Mouse (Mus musculus) olfactory bulb, adult 2 months (tissue): ENCODE measurements around the gene Trim54.

Source experiments
- CTCF ChIP-seq: fragments of 200-500 bp; IDR thresholded peaks from 2 replicates; pipeline ENCODE4 v1.5.1; 2012; ENCODE audit warnings: low read depth, mild to moderate bottlenecking, low read length, moderate library complexity; ENCODE audit not compliant: insufficient read depth
- POLR2A ChIP-seq: fragments of 200-500 bp; IDR thresholded peaks from 2 replicates; pipeline ENCODE4 v1.6.1; 2012; ENCODE audit warnings: mild to moderate bottlenecking, low read depth, low read length, moderate library complexity; ENCODE audit not compliant: insufficient read depth

DNA sequence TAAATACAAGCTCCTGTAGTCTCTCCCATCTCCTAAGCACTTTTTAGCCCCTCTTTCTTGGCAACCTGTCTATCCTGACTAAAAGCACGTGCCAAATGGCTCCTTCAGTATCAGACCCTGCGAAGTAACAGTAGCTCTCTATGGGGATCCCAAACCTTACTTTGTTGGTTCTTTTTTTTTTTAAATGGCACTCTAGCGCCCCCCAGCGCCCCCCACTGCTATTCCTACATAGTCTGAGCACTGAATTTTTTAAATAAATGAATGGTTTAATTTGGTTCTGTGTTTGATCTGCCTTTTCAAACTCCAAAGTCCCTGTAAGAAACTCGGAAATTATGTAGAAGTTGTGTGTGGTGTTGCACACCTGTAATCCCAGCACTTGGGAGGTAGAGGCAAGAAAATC, 9.5 kb downstream of the Trim54 start:
- no peak for TF ChIP-seq CTCF
- TF ChIP-seq POLR2A: no peak
